Mouse (Mus musculus): ENCODE data around the gene Rpl3. TPM values are rescaled to one million over a fixed set of nuclear protein-coding genes. Genes with fewer than 3 reads are reported as not detected.

Gene Rpl3
- polyA plus RNA-seq, 1 experiment from 2014 or later = 450 TPM

- no peak overlapping the region for H3K4me2 ChIP-seq (replicated peaks; ENCODE audit: low read depth)
Observed at GRCm38 (mm10) chr15:80087406-80088012, 4.2 kb downstream of the Rpl3 start.

DNA sequence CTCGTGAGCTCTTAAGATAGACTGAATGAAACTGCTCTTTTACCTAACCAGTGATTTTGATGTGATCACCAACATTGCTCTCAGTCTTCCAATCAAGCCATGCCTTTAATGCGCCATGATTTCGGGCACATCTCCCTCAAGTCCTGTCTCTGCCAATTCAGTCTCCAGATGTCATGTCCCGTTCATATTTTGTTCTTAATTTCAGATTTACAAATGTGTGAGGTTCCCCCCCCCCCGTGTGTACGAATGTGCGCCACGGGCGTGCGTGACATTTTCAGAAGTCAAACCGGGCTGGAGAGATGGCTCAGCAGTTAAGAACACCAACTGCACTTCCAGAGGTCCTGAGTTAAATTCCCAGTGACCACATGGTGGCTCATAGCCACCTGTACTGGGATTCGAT lies 7.9 kb downstream of the Rpl3 start:
- ATAC-seq = peak; percentile 9; the same call in 1 of the 2 replicates
- WGBS = under 1% methylated on average over 12 of the region's 12 CpGs

More at GRCm38 (mm10) chr15:80087406-80088012, 4.2 kb downstream of the Rpl3 start:
- H3K9me3 ChIP-seq (ENCODE audit: control insufficient read depth) = no peaks in the 10 kb centered on the region
- no peak for ATAC-seq
- H3K27me3 ChIP-seq (replicated peaks; ENCODE audit: control insufficient read depth, insufficient read depth, low read length) = peaks cover 8% of the 10 kb centered on the region
- no peak overlapping the region for H3K27ac ChIP-seq (ENCODE audit: low read depth, low read length)
- no peaks in the 10 kb centered on the region; the same call in 1 of the 2 replicates for H3K4me1 ChIP-seq (replicated peaks; ENCODE audit: control insufficient read depth, insufficient read depth, low read length)
- H3K9ac ChIP-seq (ENCODE audit: low read depth, low read length) = no peak overlapping the region
- no peak for TF ChIP-seq CTCF (IDR thresholded peaks at IDR 0.05; ENCODE audit: low read depth)
- no peak overlapping the region for H3K4me3 ChIP-seq (ENCODE audit: low read depth, low read length)
- 86% methylated on average over 9 of the region's 9 CpGs for WGBS
- H3K36me3 ChIP-seq (ENCODE audit: control insufficient read depth, insufficient read depth) = no peaks in the 10 kb centered on the region

GRCm38 (mm10) chr15:80083276-80083731 lies 8.4 kb downstream of the Rpl3 start:
- TF ChIP-seq CTCF (IDR thresholded peaks at IDR 0.05; ENCODE audit: low read depth) = peak; percentile 58
- H3K27me3 ChIP-seq (replicated peaks; ENCODE audit: control insufficient read depth, insufficient read depth, low read length) = no peaks in the 10 kb centered on the region
- peak overlapping the region; percentile 60 for H3K4me3 ChIP-seq (ENCODE audit: low read depth, low read length)
- peak overlapping the region; percentile 87 for H3K27ac ChIP-seq (ENCODE audit: low read depth, low read length)
- no peaks in the 10 kb centered on the region for H3K9me3 ChIP-seq (ENCODE audit: control insufficient read depth)
- ATAC-seq = peak; percentile 90
- H3K36me3 ChIP-seq (ENCODE audit: control insufficient read depth, insufficient read depth) = peaks cover 39% of the 10 kb centered on the region
- H3K9ac ChIP-seq (ENCODE audit: low read depth, low read length) = peak overlapping the region; percentile 64
- WGBS = under 1% methylated on average over 30 of the region's 30 CpGs
- H3K4me2 ChIP-seq (replicated peaks; ENCODE audit: low read depth) = peak overlapping the region; percentile 70
- H3K4me1 ChIP-seq (replicated peaks; ENCODE audit: control insufficient read depth, insufficient read depth, low read length) = 0 out of 2 replicates have a peak, but pooled peaks cover 3% of the 10 kb centered on the region

More for the DNA sequence above, 7.9 kb downstream of the Rpl3 start:
- peak overlapping the region; percentile 40; the same call in 1 of the 2 replicates for H3K9ac ChIP-seq (ENCODE audit: low read depth, low read length)
- H3K27ac ChIP-seq (ENCODE audit: low read depth, low read length) = peak overlapping the region; percentile 87
- H3K36me3 ChIP-seq (ENCODE audit: control insufficient read depth, insufficient read depth) = peaks cover 34% of the 10 kb centered on the region
- peak overlapping the region; percentile 70 for H3K4me2 ChIP-seq (replicated peaks; ENCODE audit: low read depth)
- peak; percentile 12; the same call in 1 of the 2 replicates for TF ChIP-seq CTCF (IDR thresholded peaks at IDR 0.05; ENCODE audit: low read depth)
- 0 out of 2 replicates have a peak, but pooled peaks cover 3% of the 10 kb centered on the region for H3K4me1 ChIP-seq (replicated peaks; ENCODE audit: control insufficient read depth, insufficient read depth, low read length)
- peak overlapping the region; percentile 60 for H3K4me3 ChIP-seq (ENCODE audit: low read depth, low read length)
- H3K27me3 ChIP-seq (replicated peaks; ENCODE audit: control insufficient read depth, insufficient read depth, low read length) = no peaks in the 10 kb centered on the region
- H3K9me3 ChIP-seq (ENCODE audit: control insufficient read depth) = no peaks in the 10 kb centered on the region

DNA sequence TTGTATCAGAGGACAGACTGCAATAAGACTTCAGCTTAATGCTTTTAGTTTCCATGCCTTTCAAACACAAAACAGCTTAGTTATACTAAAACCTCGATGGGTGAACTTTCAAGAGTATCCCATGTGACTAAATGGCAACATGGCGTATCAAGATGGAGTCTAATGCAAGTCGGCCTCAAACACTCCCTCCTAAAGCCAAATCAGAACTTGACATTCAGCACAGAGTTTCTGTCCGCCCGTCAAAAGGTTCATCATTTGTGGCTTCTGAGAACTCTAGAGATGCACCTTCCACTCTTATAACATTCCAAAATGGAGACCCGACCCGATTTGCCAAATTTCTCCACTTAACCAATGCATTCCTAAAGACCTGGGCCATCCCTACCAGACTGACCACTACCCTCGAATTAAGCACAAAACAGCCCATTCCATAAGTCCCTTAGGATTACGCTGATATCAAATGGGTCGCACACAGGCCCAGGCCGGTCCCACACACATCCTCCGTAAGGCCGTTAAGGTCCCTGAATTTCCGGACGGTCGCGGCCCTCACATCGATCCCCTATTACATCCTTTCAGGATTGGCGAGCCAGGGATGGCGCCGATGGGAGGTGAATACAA lies 8.9 kb downstream of the Rpl3 start:
- Histone ChIP-seq H3K4me3 (ENCODE audit: low read depth, low read length) (peak overlapping the region; percentile 60), H3K4me2 (replicated peaks; ENCODE audit: low read depth) (peak overlapping the region; percentile 70), H3K4me1 (replicated peaks; ENCODE audit: control insufficient read depth, insufficient read depth, low read length) (0 out of 2 replicates have a peak, but pooled peaks cover 3% of the 10 kb centered on the region), H3K27me3 (replicated peaks; ENCODE audit: control insufficient read depth, insufficient read depth, low read length) (no peaks in the 10 kb centered on the region), H3K9ac (ENCODE audit: low read depth, low read length) (peak overlapping the region; percentile 64), H3K9me3 (ENCODE audit: control insufficient read depth) (no peaks in the 10 kb centered on the region), H3K36me3 (ENCODE audit: control insufficient read depth, insufficient read depth) (peaks cover 44% of the 10 kb centered on the region), H3K27ac (ENCODE audit: low read depth, low read length) (peak overlapping the region; percentile 54)
- no peak; the same call in 1 of the 2 replicates for ATAC-seq
- no peak for TF ChIP-seq CTCF (IDR thresholded peaks at IDR 0.05; ENCODE audit: low read depth)
- 0% methylated on average over 21 of the region's 21 CpGs for WGBS

- TF ChIP-seq CTCF (IDR thresholded peaks at IDR 0.05; ENCODE audit: low read depth) = no peak
- Histone ChIP-seq H3K9me3 (ENCODE audit: control insufficient read depth) (no peaks in the 10 kb centered on the region), H3K27me3 (replicated peaks; ENCODE audit: control insufficient read depth, insufficient read depth, low read length) (no peaks in the 10 kb centered on the region), H3K4me1 (replicated peaks; ENCODE audit: control insufficient read depth, insufficient read depth, low read length) (0 out of 2 replicates have a peak, but pooled peaks cover 3% of the 10 kb centered on the region), H3K27ac (ENCODE audit: low read depth, low read length) (peak overlapping the region; percentile 28; the same call in 1 of the 2 replicates), H3K9ac (ENCODE audit: low read depth, low read length) (peak overlapping the region; percentile 64), H3K4me3 (ENCODE audit: low read depth, low read length) (peak overlapping the region; percentile 60), H3K4me2 (replicated peaks; ENCODE audit: low read depth) (peak overlapping the region; percentile 70), H3K36me3 (ENCODE audit: control insufficient read depth, insufficient read depth) (peaks cover 51% of the 10 kb centered on the region)
- 5% methylated on average over 11 of the region's 11 CpGs for WGBS
- no peak for ATAC-seq
Observed at GRCm38 (mm10) chr15:80081801-80082546, 9.7 kb downstream of the Rpl3 start.
